Mouse (Mus musculus) E14TG2a.4 (cell line): ENCODE measurements around the gene Rap1gap.

Experiments
- H3K27me3 ChIP-seq: 2 replicates; pipeline ENCODE4 v1.6.1; 2014; ENCODE audit warnings: low read length, control low read depth; ENCODE audit not compliant: insufficient read depth
- H3K36me3 ChIP-seq: 2 replicates; pipeline ENCODE4 v1.6.1; 2014; ENCODE audit warnings: low read length, control low read depth; ENCODE audit not compliant: insufficient read depth
- H3K4me1 ChIP-seq: replicated peaks from 2 replicates; pipeline ENCODE4 v1.6.1; 2014; ENCODE audit warnings: low read depth, low read length, control low read depth
- H3K4me3 ChIP-seq: replicated peaks from 2 replicates; pipeline ENCODE4 v1.5.1; 2014; ENCODE audit warnings: mild to moderate bottlenecking, low read length
- H3K9me3 ChIP-seq: 2 replicates; pipeline ENCODE4 v1.6.1; 2014; ENCODE audit warnings: low read length, control low read depth
- CTCF ChIP-seq: conservative IDR thresholded peaks from 2 replicates; pipeline ENCODE4 v1.5.1; 2014; ENCODE audit warnings: low read length
- NANOG ChIP-seq: IDR thresholded peaks from 2 replicates; pipeline ENCODE4 v1.6.1; 2014; ENCODE audit warnings: borderline replicate concordance, low read length, mixed read lengths
- POU5F1 ChIP-seq: IDR thresholded peaks from 2 replicates; pipeline ENCODE4 v1.6.1; 2014; ENCODE audit warnings: low read length, borderline replicate concordance

Rap1gap gene

DNA sequence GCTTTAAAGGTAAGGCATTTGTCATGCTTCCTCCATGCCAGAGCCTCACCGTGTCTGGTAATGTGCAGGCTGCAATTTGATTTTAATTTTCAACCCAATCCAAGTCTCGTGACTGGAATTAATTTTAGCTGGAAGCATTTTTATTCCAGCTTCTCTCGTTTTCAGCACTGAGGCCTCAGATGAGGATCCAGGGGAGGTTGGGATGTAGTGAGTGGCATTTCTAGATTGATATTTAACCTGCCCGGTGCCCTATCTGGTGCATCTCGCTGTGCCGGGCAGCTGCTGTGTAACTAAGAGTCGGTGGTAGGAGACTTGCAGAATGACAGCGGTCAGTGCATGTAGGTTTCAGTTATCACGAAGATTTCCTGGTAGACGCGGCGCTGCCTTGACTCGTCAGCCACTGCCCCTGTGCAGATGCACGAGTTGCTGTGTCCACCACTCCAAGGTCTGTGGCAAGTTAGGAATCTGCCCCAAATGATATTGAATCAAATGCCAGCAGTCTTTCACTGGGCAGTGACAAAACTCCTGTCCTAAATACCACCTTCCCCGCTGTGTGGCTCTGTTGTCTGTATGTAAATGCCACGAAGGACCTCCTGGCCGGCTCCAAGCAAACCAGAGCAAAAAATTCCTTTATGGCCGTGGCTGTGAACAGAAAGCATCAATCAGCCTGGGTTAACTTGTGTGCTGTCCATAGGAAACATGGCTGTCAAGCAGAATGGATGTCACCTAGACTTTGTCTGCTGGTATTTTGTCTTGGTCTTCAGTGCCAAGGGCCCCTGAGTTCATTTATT, 9.1 kb upstream of the Rap1gap start:
- Histone ChIP-seq H3K27me3 (no peaks in the 10 kb centered on the region), H3K4me3 (no peak overlapping the region), H3K9me3 (no peaks in the 10 kb centered on the region), H3K36me3 (peaks cover 90% of the 10 kb centered on the region), H3K4me1 (peaks cover 92% of the 10 kb centered on the region)
- no peak for TF ChIP-seq NANOG
- no peak for TF ChIP-seq POU5F1
- no peak for TF ChIP-seq CTCF

GRCm38 (mm10) chr4:137657674-137658073, 6.9 kb upstream of the Rap1gap start:
- TF ChIP-seq POU5F1 (no peak), CTCF (no peak), NANOG (no peak)
- H3K4me1 ChIP-seq: peaks cover 86% of the 10 kb centered on the region
- no peak overlapping the region; the same call in 1 of the 2 replicates for H3K4me3 ChIP-seq
- peaks cover 74% of the 10 kb centered on the region for H3K36me3 ChIP-seq
- no peaks in the 10 kb centered on the region for H3K9me3 ChIP-seq
- peaks cover 2% of the 10 kb centered on the region; the same call in 1 of the 2 replicates for H3K27me3 ChIP-seq

GRCm38 (mm10) chr4:137659541-137659940, 5.0 kb upstream of the Rap1gap start:
- peaks cover 55% of the 10 kb centered on the region for H3K36me3 ChIP-seq
- H3K4me3 ChIP-seq: 0 out of 2 replicates have a peak overlapping the region, but pooled peaks have one; percentile 13
- peaks cover 89% of the 10 kb centered on the region for H3K4me1 ChIP-seq
- no peaks in the 10 kb centered on the region for H3K9me3 ChIP-seq
- H3K27me3 ChIP-seq: peaks cover 18% of the 10 kb centered on the region
- TF ChIP-seq POU5F1 (no peak), NANOG (peak; percentile 86; the same call in 1 of the 2 replicates)

GRCm38 (mm10) chr4:137660364-137661077, 4.0 kb upstream of the Rap1gap start:
- Histone ChIP-seq H3K36me3 (peaks cover 45% of the 10 kb centered on the region), H3K27me3 (peaks cover 28% of the 10 kb centered on the region), H3K9me3 (no peaks in the 10 kb centered on the region), H3K4me1 (peaks cover 85% of the 10 kb centered on the region), H3K4me3 (peak overlapping the region; percentile 17; the same call in 1 of the 2 replicates)
- TF ChIP-seq NANOG (no peak), CTCF (no peak), POU5F1 (no peak)

DNA sequence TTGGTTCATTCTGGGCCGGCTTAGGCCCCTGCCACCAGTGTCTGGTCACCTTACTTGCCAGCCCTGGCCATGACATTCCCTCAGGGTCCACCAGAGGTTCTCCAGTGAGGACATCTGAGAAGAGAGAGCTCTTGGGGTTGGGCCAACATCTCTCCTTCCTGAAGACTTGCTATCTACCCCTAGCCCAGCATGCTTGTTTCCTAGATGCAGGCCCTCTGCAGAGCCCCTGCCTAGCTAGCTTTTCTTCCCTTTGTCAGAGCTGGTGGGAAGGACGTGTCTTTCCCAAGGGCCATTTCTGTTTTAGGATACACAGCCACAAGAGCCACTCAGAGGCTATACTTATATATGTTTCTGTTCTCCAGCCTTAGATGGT, 3.5 kb upstream of the Rap1gap start:
- Histone ChIP-seq H3K4me3 (0 out of 2 replicates have a peak overlapping the region, but pooled peaks have one; percentile 17), H3K36me3 (peaks cover 40% of the 10 kb centered on the region), H3K9me3 (no peaks in the 10 kb centered on the region), H3K27me3 (peaks cover 33% of the 10 kb centered on the region), H3K4me1 (peaks cover 80% of the 10 kb centered on the region)
- TF ChIP-seq POU5F1 (no peak), NANOG (no peak), CTCF (no peak)

DNA sequence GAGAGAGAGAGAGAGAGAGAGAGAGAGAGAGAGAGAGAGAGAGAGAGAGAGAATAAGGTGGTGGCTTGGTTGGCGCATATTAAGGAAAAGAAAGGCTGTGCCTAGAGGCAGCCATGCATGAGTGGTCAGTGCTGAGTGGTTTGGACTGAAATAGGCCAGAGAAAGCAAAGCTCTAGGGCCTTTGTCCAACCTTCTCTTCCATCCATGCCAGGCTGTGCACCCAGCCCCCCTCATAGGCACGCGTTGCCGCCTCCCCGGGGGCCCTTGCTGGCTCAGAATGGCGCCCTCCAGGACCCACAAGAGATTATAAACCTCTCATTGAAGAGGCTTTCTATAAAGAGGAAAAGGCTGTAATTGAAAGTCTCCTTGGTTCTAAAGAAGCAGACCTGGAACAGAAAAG, 3.0 kb upstream of the Rap1gap start:
- Histone ChIP-seq H3K36me3 (peaks cover 35% of the 10 kb centered on the region), H3K9me3 (no peaks in the 10 kb centered on the region), H3K4me3 (no peak overlapping the region), H3K4me1 (peaks cover 77% of the 10 kb centered on the region), H3K27me3 (peaks cover 38% of the 10 kb centered on the region)
- TF ChIP-seq CTCF: no peak
- no peak for TF ChIP-seq NANOG
- no peak for TF ChIP-seq POU5F1

GRCm38 (mm10) chr4:137663491-137663890, 1.0 kb upstream of the Rap1gap start:
- Histone ChIP-seq H3K9me3 (no peaks in the 10 kb centered on the region), H3K4me1 (peaks cover 69% of the 10 kb centered on the region), H3K36me3 (peaks cover 16% of the 10 kb centered on the region), H3K27me3 (peaks cover 56% of the 10 kb centered on the region), H3K4me3 (no peak overlapping the region)
- TF ChIP-seq CTCF (no peak), NANOG (no peak), POU5F1 (no peak)

DNA sequence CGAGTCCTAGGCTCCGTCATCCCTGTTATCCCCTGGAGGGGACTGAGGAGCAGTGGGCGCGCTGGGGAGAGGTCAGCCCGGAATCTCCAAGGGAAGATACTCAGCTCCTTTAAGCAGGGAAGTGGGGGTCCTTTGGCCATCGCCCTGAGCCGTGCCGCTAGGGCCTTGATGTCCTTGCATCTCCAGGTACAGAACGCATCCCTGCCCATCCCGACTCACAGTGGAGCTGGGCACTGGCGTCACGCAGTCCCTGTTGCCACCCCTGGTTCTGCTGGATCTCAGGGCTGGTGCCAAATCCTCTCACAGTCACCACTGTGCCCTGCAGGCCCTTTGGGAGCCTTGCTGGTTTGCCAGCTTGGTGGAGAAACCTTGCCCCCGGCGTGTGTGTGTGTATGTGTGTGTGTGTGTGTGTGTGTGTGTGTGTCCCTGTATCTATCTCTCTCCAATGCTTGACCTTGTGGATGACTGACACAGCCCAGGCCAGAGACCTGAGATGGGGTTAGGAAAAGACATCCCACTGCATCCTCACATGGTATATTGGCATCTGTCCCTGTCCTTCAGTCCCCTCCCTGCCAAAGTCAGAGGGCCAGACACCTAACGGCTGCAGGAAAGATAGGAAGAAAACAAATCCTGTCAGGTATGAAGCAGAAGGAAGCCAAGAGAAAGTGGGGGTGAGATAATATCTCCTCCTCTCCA, 602 bp downstream of the Rap1gap start:
- H3K4me3 ChIP-seq: peak overlapping the region; percentile 84
- TF ChIP-seq NANOG (no peak), POU5F1 (no peak), CTCF (no peak)

More for the DNA sequence above, 602 bp downstream of the Rap1gap start:
- H3K27me3 ChIP-seq: peaks cover 56% of the 10 kb centered on the region
- peaks cover 9% of the 10 kb centered on the region; the same call in 1 of the 2 replicates for H3K36me3 ChIP-seq
- no peaks in the 10 kb centered on the region for H3K9me3 ChIP-seq
- H3K4me1 ChIP-seq: peaks cover 52% of the 10 kb centered on the region
